Mouse (Mus musculus): ENCODE results near the gene Plekhh2. TPM values are rescaled to one million over a fixed set of nuclear protein-coding genes. Genes with fewer than 3 reads are reported as not detected.

Plekhh2 gene
- 1.6 and 1.7 TPM in 2 replicates for total RNA-seq (2012; rRNA removed)
- 0.21 and 0.27 TPM in 2 replicates for total RNA-seq (2014; rRNA removed)
- 0.87 and 1.1 TPM in 2 replicates for polyA plus RNA-seq (2012; ENCODE audit: insufficient read length, low read depth)

- Histone ChIP-seq H3K4me2 (ENCODE audit: insufficient read depth, low read depth, poor library complexity, severe bottlenecking) (peak within 1 kb of the TSS; percentile 87), H3K9me3 (replicated peaks; ENCODE audit: low read length) (no peaks in the 10 kb centered on the region), H3K36me3 (replicated peaks in 1 of 2; ENCODE audit: control insufficient read depth in 1 of 2, insufficient read depth in 1 of 2, low read length in 1 of 2) (no peaks in the 10 kb centered on the region), H3K27ac (ENCODE audit: insufficient read depth, low read depth) (peak within 1 kb of the TSS; percentile 15; the same call in 1 of the 2 replicates), H3K4me1 (ENCODE audit: control insufficient read depth in 1 of 2, insufficient read depth in 2 of 2) (peaks cover 9 to 25% of the 10 kb centered on the region in 2 experiments), H3K79me2 (replicated peaks; ENCODE audit: control insufficient read depth, extremely low read depth, insufficient read depth, poor library complexity, severe bottlenecking) (no peaks in the 10 kb centered on the region), H3K27me3 (replicated peaks) (no peaks in the 10 kb centered on the region), H3K4me3 (replicated peaks in 1 of 3; ENCODE audit: low read depth in 2 of 3, low read length in 2 of 3, poor library complexity in 1 of 3) (peak within 1 kb of the TSS; percentile 28 to 68 (median 38)), H3K9ac (ENCODE audit: insufficient read depth, low read depth) (peak within 1 kb of the TSS; percentile 24)
- dilution Hi-C loops (cut with MboI; ENCODE audit: extremely low pct_ligation_motif_present, extremely low pct_unique_long_range_greater_than_20kb, low sequenced_read_pairs): no loop called here
- no peak for TF ChIP-seq TBP (conservative IDR thresholded peaks at IDR 0.05; ENCODE audit: low read depth, low read length)
- TF ChIP-seq ELF1 (IDR thresholded peaks at IDR 0.05; ENCODE audit: low read depth, low read length): no peak
- no peak for TF ChIP-seq CHD2 (IDR thresholded peaks at IDR 0.05; ENCODE audit: low read length)
- TF ChIP-seq USF2 (conservative IDR thresholded peaks at IDR 0.05; ENCODE audit: low read depth, low read length): no peak
- TF ChIP-seq HCFC1 (IDR thresholded peaks at IDR 0.05; ENCODE audit: low read depth, low read length): no peak
- TF ChIP-seq NELFE (IDR thresholded peaks at IDR 0.05; ENCODE audit: low read depth, low read length): 0 out of 2 replicates have a peak, but pooled peaks have one; percentile 15
- TF ChIP-seq TCF12 (IDR thresholded peaks at IDR 0.05; ENCODE audit: low read depth, low read length): peak; percentile 44; the same call in 1 of the 2 replicates
- no peak for TF ChIP-seq ZNF384 (IDR thresholded peaks at IDR 0.05; ENCODE audit: low read depth, low read length)
- TF ChIP-seq UBTF (IDR thresholded peaks at IDR 0.05; ENCODE audit: low read depth, low read length): peak; percentile 52; the same call in 1 of the 2 replicates
- no peak for TF ChIP-seq PAX5 (IDR thresholded peaks at IDR 0.05; ENCODE audit: low read length)
- TF ChIP-seq BHLHE40 (IDR thresholded peaks at IDR 0.05; ENCODE audit: low read depth, low read length): no peak
- TF ChIP-seq ZKSCAN1 (IDR thresholded peaks at IDR 0.05; ENCODE audit: borderline replicate concordance, low read depth, low read length): no peak
- TF ChIP-seq ZMIZ1 (IDR thresholded peaks at IDR 0.05; ENCODE audit: low read depth, low read length): no peak
- TF ChIP-seq JUN (IDR thresholded peaks at IDR 0.05; ENCODE audit: insufficient read depth, low read depth, low read length): no peak
- TF ChIP-seq MYC (IDR thresholded peaks at IDR 0.05; ENCODE audit: low read depth, low read length): no peak
- TF ChIP-seq MEF2A (IDR thresholded peaks at IDR 0.05; ENCODE audit: borderline replicate concordance, low read depth, low read length): 0 out of 2 replicates have a peak, but pooled peaks have one; percentile 6
- no peak for TF ChIP-seq MAFK (IDR thresholded peaks at IDR 0.05; ENCODE audit: insufficient replicate concordance, low read length)
- no peak for TF ChIP-seq NRF1 (IDR thresholded peaks at IDR 0.05; ENCODE audit: low read depth, low read length)
- TF ChIP-seq ZC3H11A (IDR thresholded peaks at IDR 0.05; ENCODE audit: low read depth, low read length): no peak
- TF ChIP-seq POLR2A (IDR thresholded peaks at IDR 0.05; ENCODE audit: low read depth, low read length): peak; percentile 47
- no peak for TF ChIP-seq RCOR1 (conservative IDR thresholded peaks at IDR 0.05; ENCODE audit: low read depth, low read length)
- no peak for TF ChIP-seq KAT2A (IDR thresholded peaks at IDR 0.05; ENCODE audit: insufficient replicate concordance, low read length)
- TF ChIP-seq MXI1 (IDR thresholded peaks at IDR 0.05; ENCODE audit: low read depth, low read length): no peak
- DNase-seq (ENCODE audit: extremely low read depth): no peak
- in situ Hi-C loops (cut with MboI; ENCODE audit: low pct_ligation_motif_present, low pct_unique_long_range_greater_than_20kb, low sequenced_read_pairs): no loop called here
These were observed at the start of gene Plekhh2 for GRCm38 (mm10) chr17:84511682-84512515. Plekhh2 (plus strand) TSS chr17:84511895.
